Mouse (Mus musculus): ENCODE measurements around the gene Rspo1. TPM values are rescaled to one million over a fixed set of nuclear protein-coding genes. Genes with fewer than 3 reads are reported as not detected.

Gene Rspo1
- polyA plus RNA-seq, 1 experiment from 2014 or later = 18.3 TPM

DNA sequence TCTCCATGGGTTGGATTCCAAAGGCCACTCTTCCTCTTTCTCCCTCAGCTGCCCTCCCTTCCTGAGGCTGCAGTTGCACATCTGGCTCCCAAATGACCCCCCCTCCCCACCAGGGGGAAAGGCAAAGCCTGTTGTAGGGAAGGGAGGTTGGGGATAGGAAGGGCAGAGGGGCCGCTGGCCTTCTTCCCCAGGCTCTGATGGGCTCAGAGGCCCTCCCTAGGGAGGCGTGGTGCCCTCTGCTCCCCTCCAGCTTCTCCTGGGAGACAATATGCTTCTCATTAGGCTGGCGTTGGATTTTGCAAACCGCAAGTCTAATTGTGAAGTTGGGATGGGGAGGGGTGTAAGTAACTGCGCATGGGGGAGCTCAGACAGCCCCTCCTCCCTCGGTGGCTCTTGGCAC, 17.5 kb upstream of the Rspo1 start:
- no peak for ATAC-seq (ENCODE audit: insufficient number of reproducible peaks, insufficient read depth, low FRiP score, low read depth)
- no peak overlapping the region for H3K4me3 ChIP-seq (ENCODE audit: low read depth, low read length)
- H3K4me2 ChIP-seq (replicated peaks; ENCODE audit: low read depth, low read length) = no peak overlapping the region
- no peaks in the 10 kb centered on the region for H3K36me3 ChIP-seq (ENCODE audit: control insufficient read depth, insufficient read depth, low read length)
- no peak overlapping the region for H3K27ac ChIP-seq (ENCODE audit: low read length)
- no peaks in the 10 kb centered on the region for H3K9me3 ChIP-seq (ENCODE audit: control insufficient read depth, low read depth, low read length)
- H3K27me3 ChIP-seq (ENCODE audit: control insufficient read depth, insufficient read depth, low read length) = no peaks in the 10 kb centered on the region
- peaks cover 2% of the 10 kb centered on the region; the same call in 1 of the 2 replicates for H3K4me1 ChIP-seq (ENCODE audit: control insufficient read depth, insufficient read depth, low read length)
- WGBS = 60% methylated on average over 6 of the region's 6 CpGs
- H3K9ac ChIP-seq (replicated peaks; ENCODE audit: low read depth, low read length) = no peak overlapping the region

DNA sequence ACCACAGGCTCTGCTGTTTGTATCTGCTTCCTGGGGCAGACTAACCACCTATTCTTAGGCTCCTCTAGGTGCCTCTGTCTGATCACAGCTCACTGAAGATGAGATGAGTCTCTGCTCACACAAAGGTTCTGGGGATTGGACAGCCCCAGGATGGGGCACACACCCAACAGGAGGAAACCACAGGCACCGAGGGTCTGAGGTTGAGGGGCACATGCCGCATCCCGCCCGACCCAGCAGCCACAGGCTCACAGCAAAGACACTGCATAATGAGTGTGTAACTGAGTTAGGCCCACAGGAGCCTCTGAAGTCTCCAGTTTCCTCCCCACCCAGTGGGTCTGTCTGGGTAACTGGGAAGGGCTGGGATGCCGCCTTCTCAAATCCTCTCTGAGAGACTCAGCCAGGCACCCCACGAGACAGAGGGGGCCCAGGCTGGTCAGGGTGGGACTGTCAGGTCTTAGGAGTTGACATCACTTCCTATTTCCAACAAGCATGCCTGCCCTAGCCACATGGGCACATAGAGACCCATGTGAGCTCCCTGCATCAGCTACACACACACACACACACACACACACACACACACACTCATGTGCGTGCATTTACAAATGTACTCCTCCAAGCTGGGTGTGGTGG, 16.9 kb upstream of the Rspo1 start:
- no peak overlapping the region for H3K4me2 ChIP-seq (replicated peaks; ENCODE audit: low read depth, low read length)
- ATAC-seq (ENCODE audit: insufficient number of reproducible peaks, insufficient read depth, low FRiP score, low read depth) = no peak

DNA sequence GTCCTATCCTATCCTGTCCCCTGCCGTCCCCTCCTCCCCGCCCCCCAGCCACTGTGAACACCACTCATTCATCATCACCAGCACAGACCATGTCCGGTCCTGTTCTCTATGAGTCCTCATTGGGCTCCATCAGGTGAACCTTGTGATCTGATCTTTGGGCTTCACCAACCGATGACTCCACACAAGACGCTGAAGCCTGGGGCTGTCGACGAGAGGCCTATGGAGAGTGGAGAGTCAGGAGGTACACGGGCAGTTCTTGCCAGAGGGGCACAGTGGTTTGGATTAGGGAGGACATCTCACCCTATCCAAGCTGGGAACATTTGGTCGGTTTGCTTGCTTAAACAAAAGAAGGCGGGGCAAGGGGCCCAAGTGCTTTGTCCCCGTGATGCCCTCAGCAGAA, 16.0 kb upstream of the Rspo1 start:
- H3K4me2 ChIP-seq (replicated peaks; ENCODE audit: low read depth, low read length) = no peak overlapping the region
- no peak overlapping the region for H3K9ac ChIP-seq (replicated peaks; ENCODE audit: low read depth, low read length)
- no peaks in the 10 kb centered on the region for H3K9me3 ChIP-seq (ENCODE audit: control insufficient read depth, low read depth, low read length)
- WGBS = 60% methylated on average over 11 of the region's 11 CpGs
- no peak overlapping the region for H3K4me3 ChIP-seq (ENCODE audit: low read depth, low read length)
- H3K27ac ChIP-seq (ENCODE audit: low read length) = no peak overlapping the region
- ATAC-seq (ENCODE audit: insufficient number of reproducible peaks, insufficient read depth, low FRiP score, low read depth) = no peak
- no peaks in the 10 kb centered on the region for H3K4me1 ChIP-seq (ENCODE audit: control insufficient read depth, insufficient read depth, low read length)
- no peaks in the 10 kb centered on the region for H3K36me3 ChIP-seq (ENCODE audit: control insufficient read depth, insufficient read depth, low read length)
- no peaks in the 10 kb centered on the region for H3K27me3 ChIP-seq (ENCODE audit: control insufficient read depth, insufficient read depth, low read length)

More for the DNA sequence above, 16.9 kb upstream of the Rspo1 start:
- Histone ChIP-seq H3K4me3 (ENCODE audit: low read depth, low read length) (no peak overlapping the region), H3K9ac (replicated peaks; ENCODE audit: low read depth, low read length) (no peak overlapping the region), H3K27me3 (ENCODE audit: control insufficient read depth, insufficient read depth, low read length) (no peaks in the 10 kb centered on the region), H3K9me3 (ENCODE audit: control insufficient read depth, low read depth, low read length) (no peaks in the 10 kb centered on the region), H3K27ac (ENCODE audit: low read length) (no peak overlapping the region), H3K36me3 (ENCODE audit: control insufficient read depth, insufficient read depth, low read length) (no peaks in the 10 kb centered on the region), H3K4me1 (ENCODE audit: control insufficient read depth, insufficient read depth, low read length) (peaks cover 2% of the 10 kb centered on the region; the same call in 1 of the 2 replicates)
- WGBS = 74% methylated on average over 7 of the region's 7 CpGs

DNA sequence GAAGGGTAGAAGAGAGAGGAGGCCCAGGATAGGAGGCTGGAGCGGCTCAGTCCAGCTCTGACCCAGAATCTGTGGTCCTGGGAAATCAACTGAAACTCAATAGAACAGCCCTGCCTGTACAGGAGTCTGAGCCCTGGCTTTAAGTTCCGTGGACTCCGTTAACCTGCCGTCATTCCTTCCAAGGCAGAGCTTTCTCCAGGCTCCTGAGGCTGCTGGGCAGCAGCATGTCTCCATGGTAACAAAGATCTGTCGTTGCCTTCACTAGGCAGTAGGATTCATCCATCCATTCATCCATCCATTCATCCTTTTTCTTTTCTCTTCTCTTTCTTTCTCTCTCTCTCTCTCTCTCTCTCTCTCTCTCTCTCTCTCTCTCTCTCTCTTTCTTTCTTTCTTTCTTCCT, 15.6 kb upstream of the Rspo1 start:
- no peak overlapping the region for H3K9ac ChIP-seq (replicated peaks; ENCODE audit: low read depth, low read length)
- no peaks in the 10 kb centered on the region for H3K36me3 ChIP-seq (ENCODE audit: control insufficient read depth, insufficient read depth, low read length)
- WGBS = 35% methylated on average over 5 of the region's 5 CpGs
- H3K4me2 ChIP-seq (replicated peaks; ENCODE audit: low read depth, low read length) = no peak overlapping the region
- ATAC-seq (ENCODE audit: insufficient number of reproducible peaks, insufficient read depth, low FRiP score, low read depth) = no peak
- H3K4me1 ChIP-seq (ENCODE audit: control insufficient read depth, insufficient read depth, low read length) = no peaks in the 10 kb centered on the region
- no peaks in the 10 kb centered on the region for H3K9me3 ChIP-seq (ENCODE audit: control insufficient read depth, low read depth, low read length)
- H3K27ac ChIP-seq (ENCODE audit: low read length) = no peak overlapping the region
- H3K27me3 ChIP-seq (ENCODE audit: control insufficient read depth, insufficient read depth, low read length) = no peaks in the 10 kb centered on the region
- H3K4me3 ChIP-seq (ENCODE audit: low read depth, low read length) = no peak overlapping the region

DNA sequence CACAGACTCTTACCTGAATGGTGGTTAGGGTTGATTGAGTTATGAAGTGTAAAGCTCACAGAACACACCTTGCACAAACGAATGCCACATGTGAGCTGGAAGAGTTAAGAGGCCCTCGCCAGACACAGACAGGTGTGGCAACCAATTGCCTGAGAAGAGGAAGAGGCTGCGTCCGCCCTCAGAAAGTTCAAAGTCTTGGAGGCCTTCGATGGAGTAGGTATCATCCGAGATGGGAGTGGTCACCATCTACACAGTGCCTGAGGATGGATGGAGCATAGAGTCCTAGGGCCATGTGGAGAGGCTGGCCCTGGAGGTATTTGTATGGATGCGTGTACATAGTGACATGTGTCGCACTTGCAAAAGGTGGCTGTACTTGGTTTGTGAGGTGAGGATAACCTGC, 15.1 kb upstream of the Rspo1 start:
- Histone ChIP-seq H3K9ac (replicated peaks; ENCODE audit: low read depth, low read length) (no peak overlapping the region), H3K4me3 (ENCODE audit: low read depth, low read length) (no peak overlapping the region), H3K36me3 (ENCODE audit: control insufficient read depth, insufficient read depth, low read length) (no peaks in the 10 kb centered on the region), H3K4me2 (replicated peaks; ENCODE audit: low read depth, low read length) (no peak overlapping the region), H3K4me1 (ENCODE audit: control insufficient read depth, insufficient read depth, low read length) (no peaks in the 10 kb centered on the region), H3K9me3 (ENCODE audit: control insufficient read depth, low read depth, low read length) (no peaks in the 10 kb centered on the region), H3K27ac (ENCODE audit: low read length) (no peak overlapping the region), H3K27me3 (ENCODE audit: control insufficient read depth, insufficient read depth, low read length) (no peaks in the 10 kb centered on the region)
- WGBS = 76% methylated on average over 8 of the region's 8 CpGs
- ATAC-seq (ENCODE audit: insufficient number of reproducible peaks, insufficient read depth, low FRiP score, low read depth) = no peak

DNA sequence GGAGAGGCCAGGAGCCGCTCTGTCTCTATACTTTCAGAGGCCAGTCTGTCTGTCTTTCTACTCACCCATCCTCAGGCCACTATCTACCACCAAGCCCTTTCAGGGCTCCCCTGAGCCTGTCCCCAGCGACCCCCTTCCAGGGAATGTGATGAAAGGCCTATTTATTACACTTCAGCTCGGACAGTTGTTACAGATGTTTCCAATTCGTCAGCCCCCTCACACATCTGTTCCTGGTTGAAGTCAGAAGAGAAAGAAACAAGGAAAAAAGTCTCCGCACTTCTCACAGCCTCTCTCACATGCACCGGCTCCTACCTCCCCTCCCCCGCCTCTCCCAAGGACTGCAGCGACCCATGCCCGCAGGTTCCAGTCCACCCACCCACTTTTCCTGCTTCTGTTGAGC, 13.9 kb upstream of the Rspo1 start:
- Histone ChIP-seq H3K27ac (ENCODE audit: low read length) (no peak overlapping the region), H3K4me2 (replicated peaks; ENCODE audit: low read depth, low read length) (no peak overlapping the region), H3K4me1 (ENCODE audit: control insufficient read depth, insufficient read depth, low read length) (no peaks in the 10 kb centered on the region)

DNA sequence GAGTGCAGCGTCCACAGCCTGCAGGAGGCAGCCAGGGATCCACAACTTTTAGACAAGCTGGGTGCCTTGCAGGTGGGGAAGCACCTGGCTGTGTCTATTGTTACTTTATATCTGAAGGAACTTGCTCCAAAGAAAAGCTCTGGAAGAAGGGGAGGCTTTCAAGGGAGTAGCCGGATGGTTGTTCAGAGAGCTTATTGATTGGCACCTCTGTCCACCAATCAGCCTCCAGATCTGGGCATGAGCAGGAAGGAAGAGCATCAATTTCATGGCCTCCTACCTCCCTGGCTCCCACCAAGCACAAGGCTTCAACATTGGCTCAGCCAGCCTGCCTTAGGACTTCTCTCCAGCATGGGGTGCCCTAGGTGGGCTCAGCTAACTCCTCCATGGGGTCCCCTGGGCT, 12.9 kb upstream of the Rspo1 start:
- no peaks in the 10 kb centered on the region for H3K36me3 ChIP-seq (ENCODE audit: control insufficient read depth, insufficient read depth, low read length)
- WGBS = 86% methylated on average over 2 of the region's 2 CpGs
- no peak overlapping the region for H3K4me3 ChIP-seq (ENCODE audit: low read depth, low read length)
- no peaks in the 10 kb centered on the region for H3K27me3 ChIP-seq (ENCODE audit: control insufficient read depth, insufficient read depth, low read length)
- H3K9ac ChIP-seq (replicated peaks; ENCODE audit: low read depth, low read length) = no peak overlapping the region
- no peak overlapping the region for H3K4me2 ChIP-seq (replicated peaks; ENCODE audit: low read depth, low read length)
- no peaks in the 10 kb centered on the region for H3K9me3 ChIP-seq (ENCODE audit: control insufficient read depth, low read depth, low read length)
- ATAC-seq (ENCODE audit: insufficient number of reproducible peaks, insufficient read depth, low FRiP score, low read depth) = no peak
- H3K27ac ChIP-seq (ENCODE audit: low read length) = no peak overlapping the region
- H3K4me1 ChIP-seq (ENCODE audit: control insufficient read depth, insufficient read depth, low read length) = no peaks in the 10 kb centered on the region

More for the DNA sequence above, 13.9 kb upstream of the Rspo1 start:
- H3K27me3 ChIP-seq (ENCODE audit: control insufficient read depth, insufficient read depth, low read length) = no peaks in the 10 kb centered on the region
- no peaks in the 10 kb centered on the region for H3K9me3 ChIP-seq (ENCODE audit: control insufficient read depth, low read depth, low read length)
- H3K9ac ChIP-seq (replicated peaks; ENCODE audit: low read depth, low read length) = no peak overlapping the region
- H3K4me3 ChIP-seq (ENCODE audit: low read depth, low read length) = no peak overlapping the region
- ATAC-seq (ENCODE audit: insufficient number of reproducible peaks, insufficient read depth, low FRiP score, low read depth) = no peak
- no peaks in the 10 kb centered on the region for H3K36me3 ChIP-seq (ENCODE audit: control insufficient read depth, insufficient read depth, low read length)
- 40% methylated on average over 9 of the region's 9 CpGs for WGBS

DNA sequence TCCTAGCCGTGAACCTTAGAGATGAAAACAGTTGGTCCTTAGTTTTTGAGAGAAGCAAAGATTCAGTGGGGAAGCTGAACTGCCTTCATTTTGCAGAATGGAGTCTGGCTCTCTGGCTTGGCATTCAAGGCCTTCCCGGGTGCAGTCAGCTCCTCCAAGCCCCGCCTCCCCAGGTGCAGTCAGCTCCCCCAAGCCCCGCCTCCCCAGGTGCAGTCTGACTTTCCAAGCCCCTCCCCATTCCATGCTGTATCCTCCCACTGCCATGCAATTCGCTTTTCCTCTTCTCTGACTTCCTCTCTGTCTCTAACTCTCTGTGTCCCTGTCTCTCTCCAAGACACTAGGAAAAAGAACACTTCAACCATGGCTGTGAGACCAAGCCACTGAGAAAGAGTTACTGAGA, 8.0 kb upstream of the Rspo1 start:
- no peak for ATAC-seq (ENCODE audit: insufficient number of reproducible peaks, insufficient read depth, low FRiP score, low read depth)
- WGBS = 32% methylated on average over 5 of the region's 5 CpGs
- H3K27ac ChIP-seq (ENCODE audit: low read length) = no peak overlapping the region

DNA sequence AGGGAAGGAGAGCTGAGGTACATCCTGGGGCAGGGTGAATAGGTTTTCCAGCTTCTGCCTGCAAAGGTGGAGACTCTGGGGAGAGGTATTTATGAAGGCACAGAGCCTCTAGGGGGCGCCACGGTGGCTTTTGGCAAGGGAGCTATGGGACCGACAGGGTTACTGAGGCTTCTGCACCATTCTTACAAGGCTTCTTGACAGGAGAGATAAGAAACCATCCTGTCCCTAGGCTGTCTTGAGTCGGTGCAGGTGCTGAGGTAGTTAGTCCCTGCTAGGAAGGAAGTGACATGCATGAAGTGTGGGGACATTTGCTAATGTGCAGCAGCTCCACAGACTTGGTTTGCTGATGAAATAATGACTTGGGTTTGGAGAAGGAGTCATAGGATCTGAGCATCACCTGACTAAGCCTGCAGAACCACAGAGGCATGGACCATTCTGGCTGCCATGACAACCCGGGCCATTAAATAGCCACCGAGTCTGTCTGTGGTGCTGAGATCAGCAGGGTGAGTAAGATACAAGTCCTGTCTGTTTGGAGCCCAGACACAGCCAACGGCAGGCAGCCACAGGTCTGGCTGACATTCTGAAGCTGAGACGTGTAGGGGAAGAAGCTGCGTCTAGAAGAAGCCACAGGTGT, 2.2 kb upstream of the Rspo1 start:
- Histone ChIP-seq H3K27ac (ENCODE audit: low read length) (no peak overlapping the region), H3K27me3 (ENCODE audit: control insufficient read depth, insufficient read depth, low read length) (peaks cover 29% of the 10 kb centered on the region), H3K4me1 (ENCODE audit: control insufficient read depth, insufficient read depth, low read length) (peaks cover 9% of the 10 kb centered on the region; the same call in 1 of the 2 replicates), H3K9me3 (ENCODE audit: control insufficient read depth, low read depth, low read length) (no peaks in the 10 kb centered on the region), H3K9ac (replicated peaks; ENCODE audit: low read depth, low read length) (no peak overlapping the region), H3K4me3 (ENCODE audit: low read depth, low read length) (no peak overlapping the region), H3K36me3 (ENCODE audit: control insufficient read depth, insufficient read depth, low read length) (no peaks in the 10 kb centered on the region), H3K4me2 (replicated peaks; ENCODE audit: low read depth, low read length) (no peak overlapping the region)
- ATAC-seq (ENCODE audit: insufficient number of reproducible peaks, insufficient read depth, low FRiP score, low read depth) = no peak
- 21% methylated on average over 9 of the region's 9 CpGs for whole genome bisulfite sequencing

More for the DNA sequence above, 8.0 kb upstream of the Rspo1 start:
- H3K36me3 ChIP-seq (ENCODE audit: control insufficient read depth, insufficient read depth, low read length) = no peaks in the 10 kb centered on the region
- no peak overlapping the region for H3K9ac ChIP-seq (replicated peaks; ENCODE audit: low read depth, low read length)
- H3K4me3 ChIP-seq (ENCODE audit: low read depth, low read length) = no peak overlapping the region
- no peaks in the 10 kb centered on the region for H3K4me1 ChIP-seq (ENCODE audit: control insufficient read depth, insufficient read depth, low read length)
- no peak overlapping the region for H3K4me2 ChIP-seq (replicated peaks; ENCODE audit: low read depth, low read length)
- H3K9me3 ChIP-seq (ENCODE audit: control insufficient read depth, low read depth, low read length) = no peaks in the 10 kb centered on the region
- no peaks in the 10 kb centered on the region for H3K27me3 ChIP-seq (ENCODE audit: control insufficient read depth, insufficient read depth, low read length)

Measured in stomach, embryonic 14.5 days (tissue).